Mouse (Mus musculus) kidney, adult 2 months (tissue): ENCODE data around the gene Rspo4.

Source experiments
- CTCF ChIP-seq: fragments of 200-500 bp; conservative IDR thresholded peaks from 2 replicates; pipeline ENCODE4 v1.5.1; 2011; ENCODE audit warnings: low read depth, mild to moderate bottlenecking, control low read depth, low read length, moderate library complexity, mixed read lengths; ENCODE audit not compliant: insufficient read depth, insufficient read length
- POLR2A ChIP-seq: fragments of 200-500 bp; IDR thresholded peaks from one replicate; pipeline ENCODE4 v1.6.1; 2011; ENCODE audit warnings: low read depth, low read length, control low read depth

GRCm38 (mm10) chr2:151891031-151891430, 48.3 kb downstream of the Rspo4 start:
- TF ChIP-seq POLR2A (no peak), CTCF (no peak)
